Mouse (Mus musculus) thymus, postnatal 14 days (tissue): ENCODE data around the gene AI597479.

Source experiments
- DNase-seq: peaks from one replicate; pipeline ENCODE4 v3.0.0; 2021

The AI597479 gene

DNA sequence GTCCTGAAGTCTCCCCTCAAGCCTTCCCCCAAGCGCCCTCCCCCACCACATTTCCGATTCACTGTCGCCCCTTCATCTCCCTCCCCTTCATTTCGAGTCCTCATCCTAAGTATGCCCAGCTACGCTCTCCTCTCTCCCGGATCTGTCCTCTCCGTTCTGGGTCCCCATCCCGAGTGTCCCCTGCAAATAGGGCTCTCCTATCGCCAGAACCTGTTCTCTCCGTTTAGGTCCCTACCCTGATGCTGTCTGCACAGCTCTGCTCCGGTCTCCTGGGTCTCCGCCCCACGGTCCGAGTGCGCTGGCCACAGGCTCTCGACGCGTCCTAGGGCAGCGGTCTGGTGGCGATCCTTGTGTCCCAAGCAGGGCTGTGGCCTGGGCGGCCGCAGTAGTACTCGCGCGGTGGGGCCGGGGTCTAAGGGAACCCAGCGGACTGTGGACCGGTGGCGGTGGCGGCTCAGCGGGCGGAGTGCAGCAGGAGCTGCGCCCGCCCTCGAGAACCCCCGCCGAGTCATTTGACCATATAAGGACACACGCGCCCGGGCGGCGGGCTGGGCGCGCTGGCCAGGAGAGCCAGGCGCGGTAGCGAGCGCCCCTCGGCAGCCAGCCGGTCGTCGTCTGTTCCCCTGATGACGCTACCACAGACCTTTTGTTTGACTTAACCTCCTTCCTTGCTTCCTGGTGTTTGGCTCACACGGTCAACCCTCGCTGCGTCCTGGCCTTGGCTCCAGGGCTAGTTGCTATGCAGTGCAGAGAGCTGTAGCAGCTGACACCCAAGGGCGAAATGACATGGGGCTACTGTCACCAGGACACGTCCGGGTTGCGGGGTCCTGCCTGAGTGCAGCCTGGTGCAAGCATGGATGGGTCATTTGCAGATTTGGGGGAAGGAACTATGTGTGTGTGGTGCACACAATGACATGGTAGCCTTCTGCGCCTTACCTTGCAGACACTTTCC, 65.2 kb downstream of the AI597479 start:
- DNase-seq, result peak; percentile 70

DNA sequence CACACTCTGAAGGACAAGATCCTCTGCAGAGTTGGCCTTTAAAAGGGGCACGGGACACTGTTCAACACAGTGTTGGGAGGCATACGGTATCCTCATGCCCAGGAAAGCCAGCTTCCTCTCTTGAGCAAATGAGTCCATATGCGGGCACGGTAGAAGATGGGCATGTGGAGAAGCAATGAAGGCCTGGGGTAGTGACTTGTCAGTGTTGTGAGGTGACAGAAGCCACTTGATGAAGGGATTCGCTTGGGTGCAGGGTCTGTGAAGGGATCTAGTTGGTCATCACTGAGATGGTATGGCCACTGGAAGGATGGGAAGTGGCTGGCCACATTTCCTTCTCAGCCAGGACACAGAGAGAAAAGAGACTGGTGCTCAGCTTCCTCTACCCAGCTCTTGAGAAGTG, 66.1 kb downstream of the AI597479 start:
- no peak for DNase-seq
